Mouse (Mus musculus): ENCODE data around the gene Tmprss15. TPM values are rescaled to one million over a fixed set of nuclear protein-coding genes. Genes with fewer than 3 reads are reported as not detected.

Tmprss15 gene
- polyA plus RNA-seq, 1 experiment, result not detected

DNA sequence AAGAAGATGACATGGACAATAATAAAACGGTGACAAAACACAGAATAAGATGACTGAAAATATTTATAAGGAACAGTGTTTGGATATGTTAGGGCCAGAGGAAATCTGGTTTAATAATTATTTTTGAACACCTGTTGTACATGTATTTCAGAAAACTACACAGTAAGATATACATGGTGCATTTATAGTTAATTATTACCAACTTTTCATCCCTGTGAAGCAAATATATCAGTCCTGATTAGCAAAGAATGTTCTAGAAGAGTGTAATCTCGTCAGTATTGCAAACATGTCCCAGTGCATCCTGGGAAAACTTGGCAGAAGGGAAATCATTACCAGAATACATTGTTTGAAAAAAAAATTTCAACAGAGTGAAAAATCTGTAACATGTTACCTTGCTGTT, 88.1 kb downstream of the Tmprss15 start:
- Histone ChIP-seq H3K4me3 (ENCODE audit: insufficient read depth, low read length) (no peak overlapping the region), H3K4me1 (ENCODE audit: control insufficient read depth, insufficient read depth, low read length) (no peaks in the 10 kb centered on the region), H3K27ac (ENCODE audit: insufficient read depth, low read depth, low read length) (no peak overlapping the region)
- TF ChIP-seq POLR2A (IDR thresholded peaks at IDR 0.05; ENCODE audit: borderline replicate concordance, low read depth, low read length) (no peak), CTCF (IDR thresholded peaks at IDR 0.05; ENCODE audit: low read depth, low read length) (no peak)

DNA sequence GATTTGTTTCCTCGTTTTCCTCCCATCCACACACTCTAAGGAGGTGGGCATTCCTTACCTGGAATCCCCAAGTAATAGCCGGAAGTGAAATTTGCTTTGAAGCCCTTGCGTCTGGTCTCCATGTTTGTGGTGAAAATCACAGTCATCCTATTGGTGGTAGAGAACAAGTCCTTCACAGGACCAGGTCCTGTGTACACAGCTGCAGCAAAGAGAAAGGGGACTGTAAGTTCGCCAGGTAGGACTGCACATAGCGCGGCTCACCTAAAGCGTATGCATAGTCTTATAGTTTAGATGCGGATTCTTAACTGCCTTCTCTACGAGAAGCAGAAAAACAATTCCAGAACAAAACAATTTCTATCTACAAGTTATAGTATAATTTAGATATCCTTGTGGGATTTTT, 89.2 kb downstream of the Tmprss15 start:
- no peaks in the 10 kb centered on the region for H3K4me1 ChIP-seq (ENCODE audit: control insufficient read depth, insufficient read depth, low read length)
- H3K4me3 ChIP-seq (ENCODE audit: insufficient read depth, low read length), result no peak overlapping the region
- TF ChIP-seq CTCF (IDR thresholded peaks at IDR 0.05; ENCODE audit: low read depth, low read length) (no peak), POLR2A (IDR thresholded peaks at IDR 0.05; ENCODE audit: borderline replicate concordance, low read depth, low read length) (no peak)
- H3K27ac ChIP-seq (ENCODE audit: insufficient read depth, low read depth, low read length), result no peak overlapping the region

DNA sequence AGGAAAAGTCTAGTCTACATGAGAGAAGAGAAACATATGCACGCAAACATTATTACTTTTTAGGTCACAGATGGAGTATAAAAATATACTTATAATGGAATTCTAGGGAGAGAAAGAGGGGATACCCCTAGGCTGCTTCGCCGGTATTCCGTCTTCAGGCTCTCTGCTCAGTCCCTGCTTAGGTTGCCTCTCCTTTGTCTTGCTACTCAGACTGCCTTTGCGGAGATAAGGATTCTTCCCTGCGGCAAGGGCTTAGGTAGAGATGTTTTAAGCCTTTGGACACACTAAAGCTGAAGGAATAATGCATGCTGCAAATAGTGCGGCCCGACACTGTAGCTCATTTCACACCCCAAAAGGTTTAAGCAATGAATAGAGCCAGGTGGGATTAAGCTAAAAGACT, 114.5 kb downstream of the Tmprss15 start:
- H3K27ac ChIP-seq (ENCODE audit: insufficient read depth, low read depth, low read length), result no peak overlapping the region
- no peak overlapping the region for H3K4me3 ChIP-seq (ENCODE audit: insufficient read depth, low read length)
- no peaks in the 10 kb centered on the region for H3K4me1 ChIP-seq (ENCODE audit: control insufficient read depth, insufficient read depth, low read length)
- no peak for TF ChIP-seq CTCF (IDR thresholded peaks at IDR 0.05; ENCODE audit: low read depth, low read length)
- no peak for TF ChIP-seq POLR2A (IDR thresholded peaks at IDR 0.05; ENCODE audit: borderline replicate concordance, low read depth, low read length)

DNA sequence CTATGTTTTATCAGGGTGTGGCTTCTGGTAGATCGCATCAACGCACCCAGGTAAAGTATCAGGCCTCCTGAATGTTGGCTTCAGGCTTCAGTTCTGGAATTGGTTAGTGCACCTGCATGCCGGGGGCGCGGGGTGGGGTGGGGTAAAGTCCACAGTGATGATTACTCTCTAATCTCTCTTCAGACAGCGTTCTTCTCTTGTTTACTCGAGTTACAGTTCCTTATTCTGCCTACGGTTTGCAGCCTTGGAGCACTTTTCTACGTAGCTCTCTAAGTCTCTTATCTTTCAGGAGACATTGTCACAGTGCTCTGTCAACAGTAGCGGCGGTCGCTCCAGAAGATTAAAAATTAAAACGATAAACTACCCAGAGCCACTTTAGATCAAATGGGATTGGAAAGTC, 116.8 kb downstream of the Tmprss15 start:
- Histone ChIP-seq H3K27ac (ENCODE audit: insufficient read depth, low read depth, low read length) (no peak overlapping the region), H3K4me3 (ENCODE audit: insufficient read depth, low read length) (no peak overlapping the region), H3K4me1 (ENCODE audit: control insufficient read depth, insufficient read depth, low read length) (no peaks in the 10 kb centered on the region)
- TF ChIP-seq CTCF (IDR thresholded peaks at IDR 0.05; ENCODE audit: low read depth, low read length), result no peak

DNA sequence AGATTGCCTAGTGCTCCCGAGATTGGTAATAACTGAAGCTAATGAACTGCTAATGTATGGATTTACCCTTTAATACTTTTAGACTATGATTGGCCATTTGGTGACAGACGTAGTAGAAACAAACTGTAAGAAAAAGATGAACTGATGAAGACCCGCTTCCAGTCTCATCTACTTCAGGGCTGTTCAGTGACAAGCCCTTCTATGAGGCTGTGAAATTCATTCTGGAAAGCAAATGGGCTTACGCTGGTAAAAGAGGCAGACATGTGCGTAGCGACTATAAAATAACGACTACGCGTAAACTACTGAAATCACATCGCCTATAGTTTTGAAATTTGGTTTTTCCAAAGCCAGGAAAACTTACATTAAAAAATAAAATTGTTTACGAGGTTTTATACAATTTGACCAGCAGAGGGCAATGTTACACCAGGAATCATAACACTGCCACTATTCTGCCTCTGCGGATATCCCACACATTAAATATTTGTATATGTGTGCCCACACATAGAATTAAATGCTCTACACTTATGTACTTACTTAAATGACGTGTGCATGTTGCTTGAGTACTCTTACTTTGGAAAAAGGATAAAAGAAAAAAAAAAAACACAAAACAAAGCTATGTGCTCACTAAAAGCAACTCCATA, 121.7 kb downstream of the Tmprss15 start:
- TF ChIP-seq POLR2A (IDR thresholded peaks at IDR 0.05; ENCODE audit: borderline replicate concordance, low read depth, low read length) (no peak), CTCF (IDR thresholded peaks at IDR 0.05; ENCODE audit: low read depth, low read length) (no peak)
- H3K4me3 ChIP-seq (ENCODE audit: insufficient read depth, low read length), result no peak overlapping the region
- H3K4me1 ChIP-seq (ENCODE audit: control insufficient read depth, insufficient read depth, low read length), result no peaks in the 10 kb centered on the region
- H3K27ac ChIP-seq (ENCODE audit: insufficient read depth, low read depth, low read length), result no peak overlapping the region

DNA sequence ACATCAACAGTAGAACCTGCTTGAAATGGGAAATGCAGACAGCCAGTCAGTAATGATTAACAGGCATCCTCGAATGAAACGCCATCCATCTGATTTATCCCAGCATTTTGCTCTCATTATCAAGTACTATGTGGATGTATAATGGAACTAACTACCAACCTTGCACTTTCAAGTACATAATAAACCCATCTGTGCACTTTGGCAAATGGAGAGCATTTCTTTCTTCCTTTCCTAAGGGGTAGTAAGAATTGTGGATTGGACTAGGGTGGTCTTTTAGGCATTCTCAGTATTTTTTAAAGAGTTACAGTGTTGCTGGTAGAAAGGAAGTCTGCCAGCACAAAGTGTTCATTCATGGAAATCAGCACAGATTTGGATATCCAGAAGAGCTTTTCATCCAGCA, 133.5 kb downstream of the Tmprss15 start:
- no peaks in the 10 kb centered on the region for H3K4me1 ChIP-seq (ENCODE audit: control insufficient read depth, insufficient read depth, low read length)
- H3K27ac ChIP-seq (ENCODE audit: insufficient read depth, low read depth, low read length), result no peak overlapping the region
- H3K4me3 ChIP-seq (ENCODE audit: insufficient read depth, low read length), result no peak overlapping the region
- TF ChIP-seq CTCF (IDR thresholded peaks at IDR 0.05; ENCODE audit: low read depth, low read length) (no peak), POLR2A (IDR thresholded peaks at IDR 0.05; ENCODE audit: borderline replicate concordance, low read depth, low read length) (no peak)

DNA sequence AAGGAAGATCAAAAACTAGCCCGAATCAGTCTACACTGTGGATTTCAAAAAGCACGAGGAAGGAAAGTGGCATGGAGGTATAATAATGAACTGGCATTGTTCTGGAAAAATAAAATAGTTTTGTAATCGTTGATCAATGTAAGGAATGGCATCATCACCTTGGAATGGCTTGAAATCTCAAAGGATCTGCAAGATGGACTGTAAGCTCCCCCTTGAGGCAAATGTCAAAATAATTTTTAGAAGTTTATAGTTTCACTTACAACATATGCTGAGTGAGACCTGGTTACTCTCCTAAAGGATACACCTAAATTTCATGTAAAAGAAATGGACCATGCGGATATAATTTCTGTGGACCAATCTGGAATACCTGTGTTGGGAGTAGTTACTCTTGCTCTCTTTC, 140.5 kb downstream of the Tmprss15 start:
- Histone ChIP-seq H3K4me3 (ENCODE audit: insufficient read depth, low read length) (no peak overlapping the region), H3K4me1 (ENCODE audit: control insufficient read depth, insufficient read depth, low read length) (no peaks in the 10 kb centered on the region), H3K27ac (ENCODE audit: insufficient read depth, low read depth, low read length) (no peak overlapping the region)
- no peak for TF ChIP-seq POLR2A (IDR thresholded peaks at IDR 0.05; ENCODE audit: borderline replicate concordance, low read depth, low read length)
- TF ChIP-seq CTCF (IDR thresholded peaks at IDR 0.05; ENCODE audit: low read depth, low read length), result no peak

DNA sequence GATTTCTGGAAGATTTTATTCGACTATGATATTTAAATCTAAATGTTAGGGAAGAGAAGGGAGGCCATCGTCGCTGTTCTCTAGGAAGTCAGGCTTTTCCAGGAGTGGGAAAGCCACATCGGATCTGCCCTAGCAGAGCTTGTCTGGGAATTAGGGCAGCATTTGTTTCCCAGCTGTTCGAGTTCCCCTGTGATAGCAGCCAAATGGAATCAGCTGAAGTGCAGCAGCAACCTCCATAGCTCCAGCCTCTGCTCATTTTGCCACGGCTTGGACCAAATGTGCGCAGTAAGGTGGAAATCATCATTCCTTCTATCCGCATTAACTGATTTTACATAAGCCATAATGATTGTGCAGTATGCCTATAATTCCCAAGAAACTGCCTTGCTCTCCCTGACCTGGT, 153.1 kb downstream of the Tmprss15 start:
- no peak for TF ChIP-seq CTCF (IDR thresholded peaks at IDR 0.05; ENCODE audit: low read depth, low read length)
- no peak for TF ChIP-seq POLR2A (IDR thresholded peaks at IDR 0.05; ENCODE audit: borderline replicate concordance, low read depth, low read length)
- Histone ChIP-seq H3K4me3 (ENCODE audit: insufficient read depth, low read length) (no peak overlapping the region), H3K27ac (ENCODE audit: insufficient read depth, low read depth, low read length) (no peak overlapping the region), H3K4me1 (ENCODE audit: control insufficient read depth, insufficient read depth, low read length) (no peaks in the 10 kb centered on the region)

DNA sequence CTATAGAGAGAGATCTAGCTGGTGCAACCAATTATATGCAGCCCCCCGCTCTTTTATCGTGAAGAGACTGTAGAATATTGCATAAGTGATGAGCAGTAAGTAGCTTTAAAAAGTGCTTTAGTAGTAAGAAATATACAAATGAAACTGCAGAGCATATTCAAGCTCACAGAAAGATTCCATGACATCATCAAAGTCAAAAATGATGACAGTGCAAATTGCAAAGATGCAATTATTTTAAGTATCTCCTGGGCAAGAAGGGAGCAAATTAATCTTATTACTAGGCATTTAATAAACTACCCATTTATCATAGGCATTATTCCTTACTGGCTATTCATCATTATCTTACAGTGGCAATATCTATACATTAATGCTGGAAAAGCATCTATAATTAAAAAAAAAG, 156.6 kb downstream of the Tmprss15 start:
- no peak overlapping the region for H3K27ac ChIP-seq (ENCODE audit: insufficient read depth, low read depth, low read length)
- TF ChIP-seq CTCF (IDR thresholded peaks at IDR 0.05; ENCODE audit: low read depth, low read length) (no peak), POLR2A (IDR thresholded peaks at IDR 0.05; ENCODE audit: borderline replicate concordance, low read depth, low read length) (no peak)
- H3K4me3 ChIP-seq (ENCODE audit: insufficient read depth, low read length), result no peak overlapping the region
- no peaks in the 10 kb centered on the region for H3K4me1 ChIP-seq (ENCODE audit: control insufficient read depth, insufficient read depth, low read length)

DNA sequence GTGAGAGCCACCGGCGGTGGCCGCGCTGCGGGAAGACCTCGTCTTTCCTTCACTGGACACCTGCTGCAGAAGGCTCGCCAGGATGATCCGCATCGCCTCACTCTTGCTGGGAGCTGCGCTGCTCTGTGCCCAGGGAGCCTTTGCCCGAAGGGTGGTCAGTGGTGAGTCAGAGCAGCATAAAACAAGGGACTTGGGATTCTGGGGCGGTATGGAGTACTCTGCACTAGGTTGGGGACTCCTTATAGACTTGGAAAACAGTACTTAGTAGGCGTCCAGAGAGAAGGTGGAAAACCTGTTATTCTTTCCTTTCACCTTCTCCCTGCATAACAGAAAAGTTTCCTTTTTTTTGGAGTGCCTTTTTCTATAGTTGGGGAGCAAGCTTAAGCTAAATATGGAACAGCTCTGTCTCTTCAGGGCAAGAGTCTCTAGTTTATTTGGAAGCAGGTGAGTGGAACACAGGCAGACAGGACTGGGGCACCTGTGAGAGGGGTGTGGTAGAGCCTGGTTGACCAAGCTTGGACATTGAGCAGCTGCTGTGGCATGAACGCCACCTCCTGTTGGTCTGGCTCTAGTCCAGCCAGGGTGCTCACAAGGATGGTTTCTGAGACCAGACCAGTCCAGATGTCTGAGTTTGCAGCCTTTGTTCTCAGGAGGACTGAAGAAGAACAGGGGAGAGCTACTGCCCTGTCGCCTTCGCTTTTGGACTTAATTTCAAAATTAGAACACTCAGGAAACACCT, 159.4 kb downstream of the Tmprss15 start:
- H3K27ac ChIP-seq (ENCODE audit: insufficient read depth, low read depth, low read length), result no peak overlapping the region
- H3K4me3 ChIP-seq (ENCODE audit: insufficient read depth, low read length), result no peak overlapping the region
- TF ChIP-seq POLR2A (IDR thresholded peaks at IDR 0.05; ENCODE audit: borderline replicate concordance, low read depth, low read length) (no peak), CTCF (IDR thresholded peaks at IDR 0.05; ENCODE audit: low read depth, low read length) (no peak)

More for the DNA sequence above, 159.4 kb downstream of the Tmprss15 start:
- no peaks in the 10 kb centered on the region for H3K4me1 ChIP-seq (ENCODE audit: control insufficient read depth, insufficient read depth, low read length)
